Mouse (Mus musculus): ENCODE measurements around the gene Tmem175. TPM values are rescaled to one million over a fixed set of nuclear protein-coding genes. Genes with fewer than 3 reads are reported as not detected.
"Not testable (repeated sequence)": the region's sequence is repeated elsewhere in the genome, so short reads cannot be mapped to it uniquely, and the experiment has no call there.

The Tmem175 gene
- polyA plus RNA-seq, 1 experiment from 2014 or later = 17.7 TPM

GRCm38 (mm10) chr5:108633676-108634075 lies 4.1 kb downstream of the Tmem175 start:
- WGBS = 82% methylated on average over 4 of the region's 4 CpGs
- 0 out of 2 replicates have a peak, but pooled peaks cover 3% of the 10 kb centered on the region for H3K4me1 ChIP-seq (ENCODE audit: control insufficient read depth, insufficient read depth, low read length)
- no peaks in the 10 kb centered on the region for H3K9me3 ChIP-seq (ENCODE audit: control insufficient read depth, low read length)
- H3K27me3 ChIP-seq (ENCODE audit: control insufficient read depth, insufficient read depth, low read length) = no peaks in the 10 kb centered on the region
- no peak overlapping the region for H3K4me3 ChIP-seq (ENCODE audit: low read depth, low read length)
- no peak overlapping the region for H3K27ac ChIP-seq (ENCODE audit: low read depth, low read length)
- H3K4me2 ChIP-seq (ENCODE audit: low read depth) = no peak overlapping the region
- no peak overlapping the region for H3K9ac ChIP-seq (ENCODE audit: low read length)
- DNase-seq (ENCODE audit: low spot score) = no peak
- H3K36me3 ChIP-seq (ENCODE audit: control insufficient read depth, insufficient read depth, low read length) = no peaks in the 10 kb centered on the region
- no peak for ATAC-seq (ENCODE audit: insufficient read depth, low FRiP score, low TSS enrichment)

- not testable (repeated sequence) for H3K9ac ChIP-seq (ENCODE audit: low read length); DNase-seq (ENCODE audit: low spot score); H3K4me3 ChIP-seq (ENCODE audit: low read depth, low read length); H3K4me2 ChIP-seq (ENCODE audit: low read depth); H3K27ac ChIP-seq (ENCODE audit: low read depth, low read length); H3K36me3 ChIP-seq (ENCODE audit: control insufficient read depth, insufficient read depth, low read length); ATAC-seq (ENCODE audit: insufficient read depth, low FRiP score, low TSS enrichment); H3K9me3 ChIP-seq (ENCODE audit: control insufficient read depth, low read length); H3K27me3 ChIP-seq (ENCODE audit: control insufficient read depth, insufficient read depth, low read length); H3K4me1 ChIP-seq (ENCODE audit: control insufficient read depth, insufficient read depth, low read length)
- 97% methylated on average over 2 of the region's 3 CpGs for WGBS
Observed at GRCm38 (mm10) chr5:108634088-108634487, 4.5 kb downstream of the Tmem175 start.

GRCm38 (mm10) chr5:108636172-108636571 lies 6.6 kb downstream of the Tmem175 start:
- Histone ChIP-seq H3K36me3 (ENCODE audit: control insufficient read depth, insufficient read depth, low read length) (no peaks in the 10 kb centered on the region), H3K27ac (ENCODE audit: low read depth, low read length) (no peak overlapping the region), H3K9me3 (ENCODE audit: control insufficient read depth, low read length) (no peaks in the 10 kb centered on the region), H3K4me1 (ENCODE audit: control insufficient read depth, insufficient read depth, low read length) (no peaks in the 10 kb centered on the region), H3K27me3 (ENCODE audit: control insufficient read depth, insufficient read depth, low read length) (no peaks in the 10 kb centered on the region), H3K4me2 (ENCODE audit: low read depth) (no peak overlapping the region), H3K9ac (ENCODE audit: low read length) (no peak overlapping the region), H3K4me3 (ENCODE audit: low read depth, low read length) (no peak overlapping the region)
- DNase-seq (ENCODE audit: low spot score) (no peak), ATAC-seq (ENCODE audit: insufficient read depth, low FRiP score, low TSS enrichment) (no peak)
- 79% methylated on average over 4 of the region's 4 CpGs for WGBS

- no peaks in the 10 kb centered on the region for H3K9me3 ChIP-seq (ENCODE audit: control insufficient read depth, low read length)
- no peaks in the 10 kb centered on the region for H3K4me1 ChIP-seq (ENCODE audit: control insufficient read depth, insufficient read depth, low read length)
- no peaks in the 10 kb centered on the region for H3K27me3 ChIP-seq (ENCODE audit: control insufficient read depth, insufficient read depth, low read length)
- no peak for DNase-seq (ENCODE audit: low spot score)
- H3K27ac ChIP-seq (ENCODE audit: low read depth, low read length) = no peak overlapping the region
- 90% methylated on average over 2 of the region's 2 CpGs for WGBS
- no peak overlapping the region for H3K4me2 ChIP-seq (ENCODE audit: low read depth)
- ATAC-seq (ENCODE audit: insufficient read depth, low FRiP score, low TSS enrichment) = no peak
- no peak overlapping the region for H3K9ac ChIP-seq (ENCODE audit: low read length)
- H3K4me3 ChIP-seq (ENCODE audit: low read depth, low read length) = no peak overlapping the region
- peaks cover 7% of the 10 kb centered on the region for H3K36me3 ChIP-seq (ENCODE audit: control insufficient read depth, insufficient read depth, low read length)
Observed at GRCm38 (mm10) chr5:108643674-108644073, 14.1 kb downstream of the Tmem175 start.

GRCm38 (mm10) chr5:108645651-108646342 lies 16.2 kb downstream of the Tmem175 start:
- H3K9ac ChIP-seq (ENCODE audit: low read length) = no peak overlapping the region
- ATAC-seq (ENCODE audit: insufficient read depth, low FRiP score, low TSS enrichment) (no peak), DNase-seq (ENCODE audit: low spot score) (no peak)
- peaks cover 7% of the 10 kb centered on the region for H3K36me3 ChIP-seq (ENCODE audit: control insufficient read depth, insufficient read depth, low read length)
- H3K4me2 ChIP-seq (ENCODE audit: low read depth) = no peak overlapping the region
- no peaks in the 10 kb centered on the region for H3K27me3 ChIP-seq (ENCODE audit: control insufficient read depth, insufficient read depth, low read length)
- WGBS = 95% methylated on average over 9 of the region's 9 CpGs
- H3K4me3 ChIP-seq (ENCODE audit: low read depth, low read length) = no peak overlapping the region
- no peak overlapping the region for H3K27ac ChIP-seq (ENCODE audit: low read depth, low read length)
- H3K4me1 ChIP-seq (ENCODE audit: control insufficient read depth, insufficient read depth, low read length) = no peaks in the 10 kb centered on the region
- no peaks in the 10 kb centered on the region for H3K9me3 ChIP-seq (ENCODE audit: control insufficient read depth, low read length)

- no peak for DNase-seq (ENCODE audit: low spot score)
- no peak for ATAC-seq (ENCODE audit: insufficient read depth, low FRiP score, low TSS enrichment)
- Histone ChIP-seq H3K9ac (ENCODE audit: low read length) (no peak overlapping the region), H3K9me3 (ENCODE audit: control insufficient read depth, low read length) (no peaks in the 10 kb centered on the region), H3K27me3 (ENCODE audit: control insufficient read depth, insufficient read depth, low read length) (no peaks in the 10 kb centered on the region), H3K27ac (ENCODE audit: low read depth, low read length) (no peak overlapping the region), H3K4me1 (ENCODE audit: control insufficient read depth, insufficient read depth, low read length) (no peaks in the 10 kb centered on the region), H3K4me3 (ENCODE audit: low read depth, low read length) (no peak overlapping the region), H3K4me2 (ENCODE audit: low read depth) (no peak overlapping the region), H3K36me3 (ENCODE audit: control insufficient read depth, insufficient read depth, low read length) (peaks cover 7% of the 10 kb centered on the region)
- WGBS = 87% methylated on average over 3 of the region's 3 CpGs
Observed at GRCm38 (mm10) chr5:108646343-108646660, 16.7 kb downstream of the Tmem175 start.

- H3K27me3 ChIP-seq (ENCODE audit: control insufficient read depth, insufficient read depth, low read length) = no peaks in the 10 kb centered on the region
- no peaks in the 10 kb centered on the region for H3K4me1 ChIP-seq (ENCODE audit: control insufficient read depth, insufficient read depth, low read length)
- H3K4me3 ChIP-seq (ENCODE audit: low read depth, low read length) = no peak overlapping the region
- no peak overlapping the region for H3K4me2 ChIP-seq (ENCODE audit: low read depth)
- no peaks in the 10 kb centered on the region for H3K9me3 ChIP-seq (ENCODE audit: control insufficient read depth, low read length)
- ATAC-seq (ENCODE audit: insufficient read depth, low FRiP score, low TSS enrichment) (no peak), DNase-seq (ENCODE audit: low spot score) (no peak)
- no peak overlapping the region for H3K9ac ChIP-seq (ENCODE audit: low read length)
- no peak overlapping the region for H3K27ac ChIP-seq (ENCODE audit: low read depth, low read length)
- peaks cover 7% of the 10 kb centered on the region for H3K36me3 ChIP-seq (ENCODE audit: control insufficient read depth, insufficient read depth, low read length)
- 93% methylated on average over 2 of the region's 2 CpGs for WGBS
Observed at GRCm38 (mm10) chr5:108647311-108647710, 17.7 kb downstream of the Tmem175 start.

GRCm38 (mm10) chr5:108647820-108648465 lies 18.4 kb downstream of the Tmem175 start:
- no peak overlapping the region for H3K4me2 ChIP-seq (ENCODE audit: low read depth)
- no peaks in the 10 kb centered on the region for H3K4me1 ChIP-seq (ENCODE audit: control insufficient read depth, insufficient read depth, low read length)
- H3K4me3 ChIP-seq (ENCODE audit: low read depth, low read length) = no peak overlapping the region
- no peak overlapping the region for H3K9ac ChIP-seq (ENCODE audit: low read length)
- no peaks in the 10 kb centered on the region for H3K9me3 ChIP-seq (ENCODE audit: control insufficient read depth, low read length)
- H3K36me3 ChIP-seq (ENCODE audit: control insufficient read depth, insufficient read depth, low read length) = peaks cover 7% of the 10 kb centered on the region
- H3K27me3 ChIP-seq (ENCODE audit: control insufficient read depth, insufficient read depth, low read length) = no peaks in the 10 kb centered on the region
- no peak for ATAC-seq (ENCODE audit: insufficient read depth, low FRiP score, low TSS enrichment)
- 81% methylated on average over 2 of the region's 2 CpGs for WGBS
- no peak overlapping the region for H3K27ac ChIP-seq (ENCODE audit: low read depth, low read length)
- DNase-seq (ENCODE audit: low spot score) = no peak

GRCm38 (mm10) chr5:108648937-108649576 lies 19.5 kb downstream of the Tmem175 start:
- Histone ChIP-seq H3K4me3 (ENCODE audit: low read depth, low read length) (no peak overlapping the region), H3K27me3 (ENCODE audit: control insufficient read depth, insufficient read depth, low read length) (no peaks in the 10 kb centered on the region), H3K36me3 (ENCODE audit: control insufficient read depth, insufficient read depth, low read length) (peaks cover 7% of the 10 kb centered on the region), H3K4me2 (ENCODE audit: low read depth) (no peak overlapping the region), H3K27ac (ENCODE audit: low read depth, low read length) (no peak overlapping the region), H3K9me3 (ENCODE audit: control insufficient read depth, low read length) (no peaks in the 10 kb centered on the region), H3K4me1 (ENCODE audit: control insufficient read depth, insufficient read depth, low read length) (no peaks in the 10 kb centered on the region), H3K9ac (ENCODE audit: low read length) (no peak overlapping the region)
- 93% methylated on average over 11 of the region's 11 CpGs for WGBS
- ATAC-seq (ENCODE audit: insufficient read depth, low FRiP score, low TSS enrichment) (no peak), DNase-seq (ENCODE audit: low spot score) (no peak)
